Mouse (Mus musculus): Measurements from ENCODE around the gene Gm21994.
A peak's percentile ranks its signal among the peaks of the same experiment; 100 is the strongest.
"Not testable (repeated sequence)": the region's sequence is repeated elsewhere in the genome, so short reads cannot be mapped to it uniquely, and the experiment has no call there.

Gene Gm21994

GRCm38 (mm10) chr2:150255491-150255890 lies at the start of gene Gm21994:
TSS of gene Gm21994 (minus strand) at chr2:150255591.
- not testable (repeated sequence) for DNase-seq

GRCm38 (mm10) chr2:150299096-150299495 lies 43.7 kb upstream of the Gm21994 start:
- DNase-seq, result no peak

GRCm38 (mm10) chr2:150293669-150294068 lies 38.3 kb upstream of the Gm21994 start:
- DNase-seq, result no peak

- not testable (repeated sequence) for DNase-seq
These were observed 1.9 kb upstream of the Gm21994 start, which contains the start of gene Gm14124 for GRCm38 (mm10) chr2:150257291-150257690. TSS of gene Gm14124 (plus strand) at chr2:150257517.

GRCm38 (mm10) chr2:150256861-150257260 lies 1.5 kb upstream of the Gm21994 start:
- not testable (repeated sequence) for DNase-seq

- DNase-seq, result no peak
These were observed 12.2 kb downstream of the Gm21994 start for GRCm38 (mm10) chr2:150243211-150243610.

- DNase-seq, result not testable (repeated sequence)
These were observed 32.1 kb downstream of the Gm21994 start for GRCm38 (mm10) chr2:150223263-150223662.

GRCm38 (mm10) chr2:150218363-150218725 lies 37.0 kb downstream of the Gm21994 start:
- not testable (repeated sequence) for DNase-seq

GRCm38 (mm10) chr2:150217600-150218362 lies 37.6 kb downstream of the Gm21994 start, which contains the start of gene Zfp937:
TSS of gene Zfp937 (plus strand) at chr2:150218073.
- DNase-seq, result peak; percentile 65

Measured in embryo, embryonic 11 days (tissue).